Mouse (Mus musculus): ENCODE results near the gene Ube2d3. TPM values are rescaled to one million over a fixed set of nuclear protein-coding genes. Genes with fewer than 3 reads are reported as not detected.
A peak's percentile ranks its signal among the peaks of the same experiment; 100 is the strongest.
"Not testable (repeated sequence)": the region's sequence is repeated elsewhere in the genome, so short reads cannot be mapped to it uniquely, and the experiment has no call there.

Ube2d3 gene
- polyA plus RNA-seq, 1 experiment from 2014 or later: 509 TPM

DNA sequence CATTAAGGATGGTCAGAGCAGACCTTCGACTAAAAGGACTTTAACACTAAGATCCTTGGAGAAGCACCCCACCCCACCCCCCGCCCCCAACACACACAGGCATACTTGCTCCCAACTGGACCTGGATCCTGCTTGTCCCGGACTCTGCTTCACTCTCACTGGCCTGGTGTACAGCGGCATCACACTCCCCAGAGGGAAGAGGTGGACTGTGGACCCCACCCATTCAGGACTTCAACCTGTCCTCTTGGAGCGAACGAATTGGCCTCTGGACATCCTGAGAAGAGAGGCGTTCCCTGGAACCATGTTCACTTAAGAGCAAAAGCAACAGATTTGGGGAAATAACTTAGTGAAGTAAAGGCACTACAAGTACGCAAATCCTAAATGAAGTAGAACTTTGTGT is 37.1 kb downstream of the Ube2d3 start:
- ATAC-seq (replicated peaks; ENCODE audit: low FRiP score, low read depth) (peak; percentile 79), DNase-seq (ENCODE audit: low spot score) (no peak)
- H3K9me3 ChIP-seq (replicated peaks; ENCODE audit: low read length): no peaks in the 10 kb centered on the region
- no peak overlapping the region for H3K4me3 ChIP-seq (replicated peaks; ENCODE audit: low read depth, low read length)
- TF ChIP-seq CTCF (IDR thresholded peaks at IDR 0.05; ENCODE audit: low read depth): no peak
- H3K27ac ChIP-seq: no peak overlapping the region
- no peaks in the 10 kb centered on the region for H3K4me1 ChIP-seq (replicated peaks; ENCODE audit: insufficient read depth, low read length)
- H3K36me3 ChIP-seq (ENCODE audit: insufficient read depth, low read length): no peaks in the 10 kb centered on the region
- H3K27me3 ChIP-seq (ENCODE audit: insufficient read depth, low read length): no peaks in the 10 kb centered on the region
- WGBS: 80% methylated on average over 8 of the region's 8 CpGs
- H3K4me2 ChIP-seq (ENCODE audit: low read length): no peak overlapping the region
- H3K9ac ChIP-seq (ENCODE audit: low read depth, low read length): no peak overlapping the region

DNA sequence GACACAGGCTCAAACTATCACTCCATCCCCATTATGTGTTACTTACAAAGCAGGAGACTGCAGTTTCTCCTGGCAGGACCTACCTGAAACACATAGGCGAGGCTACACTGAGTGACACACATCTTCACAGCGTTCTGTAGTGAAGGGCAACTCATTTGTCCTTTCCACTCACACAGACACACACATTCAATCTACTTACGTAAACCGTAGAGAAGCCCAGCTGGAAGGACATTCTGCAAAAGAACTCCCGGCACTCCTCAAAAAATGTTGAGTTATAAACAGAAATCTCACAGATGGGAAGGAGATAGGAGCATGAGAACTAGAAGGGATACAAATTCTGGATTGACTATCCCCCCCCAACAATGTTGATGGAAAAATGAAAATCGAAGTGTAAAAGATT is 38.3 kb downstream of the Ube2d3 start:
- no peak for TF ChIP-seq CTCF (IDR thresholded peaks at IDR 0.05; ENCODE audit: low read depth)
- no peaks in the 10 kb centered on the region for H3K36me3 ChIP-seq (ENCODE audit: insufficient read depth, low read length)
- ATAC-seq (replicated peaks; ENCODE audit: low FRiP score, low read depth) (no peak), DNase-seq (ENCODE audit: low spot score) (no peak)
- no peak overlapping the region for H3K27ac ChIP-seq
- H3K9me3 ChIP-seq (replicated peaks; ENCODE audit: low read length): no peaks in the 10 kb centered on the region
- whole genome bisulfite sequencing: 80% methylated on average over 6 of the region's 6 CpGs
- H3K27me3 ChIP-seq (ENCODE audit: insufficient read depth, low read length): no peaks in the 10 kb centered on the region
- no peak overlapping the region for H3K4me2 ChIP-seq (ENCODE audit: low read length)
- no peak overlapping the region for H3K9ac ChIP-seq (ENCODE audit: low read depth, low read length)
- no peaks in the 10 kb centered on the region for H3K4me1 ChIP-seq (replicated peaks; ENCODE audit: insufficient read depth, low read length)
- H3K4me3 ChIP-seq (replicated peaks; ENCODE audit: low read depth, low read length): no peak overlapping the region

DNA sequence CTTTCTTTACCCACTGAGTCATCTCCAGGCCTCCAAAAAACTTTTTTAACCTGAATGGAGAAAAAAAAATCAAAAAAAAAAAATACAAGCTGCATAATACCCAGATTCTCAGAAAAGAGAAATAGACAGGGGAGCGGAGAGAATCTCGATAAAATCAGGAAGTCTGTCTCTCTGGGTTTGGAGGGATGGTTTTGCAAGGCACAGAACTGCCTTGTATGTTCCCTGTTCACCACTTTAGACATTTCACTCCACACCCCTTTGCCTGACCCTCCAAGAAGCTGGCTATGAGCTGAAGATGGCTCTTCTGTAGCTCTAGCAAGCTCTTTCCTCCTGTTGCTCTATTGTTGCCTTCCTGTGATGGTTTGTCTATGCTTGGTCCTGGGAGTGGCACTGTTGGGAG is 39.0 kb downstream of the Ube2d3 start:
- H3K36me3 ChIP-seq (ENCODE audit: insufficient read depth, low read length): no peaks in the 10 kb centered on the region
- no peak for TF ChIP-seq CTCF (IDR thresholded peaks at IDR 0.05; ENCODE audit: low read depth)
- no peak overlapping the region for H3K27ac ChIP-seq
- H3K4me2 ChIP-seq (ENCODE audit: low read length): no peak overlapping the region
- no peaks in the 10 kb centered on the region for H3K27me3 ChIP-seq (ENCODE audit: insufficient read depth, low read length)
- H3K4me3 ChIP-seq (replicated peaks; ENCODE audit: low read depth, low read length): no peak overlapping the region
- no peaks in the 10 kb centered on the region for H3K9me3 ChIP-seq (replicated peaks; ENCODE audit: low read length)
- H3K9ac ChIP-seq (ENCODE audit: low read depth, low read length): no peak overlapping the region
- WGBS: 86% methylated on average over 2 of the region's 2 CpGs
- ATAC-seq (replicated peaks; ENCODE audit: low FRiP score, low read depth): no peak
- DNase-seq (ENCODE audit: low spot score): no peak
- no peaks in the 10 kb centered on the region for H3K4me1 ChIP-seq (replicated peaks; ENCODE audit: insufficient read depth, low read length)

DNA sequence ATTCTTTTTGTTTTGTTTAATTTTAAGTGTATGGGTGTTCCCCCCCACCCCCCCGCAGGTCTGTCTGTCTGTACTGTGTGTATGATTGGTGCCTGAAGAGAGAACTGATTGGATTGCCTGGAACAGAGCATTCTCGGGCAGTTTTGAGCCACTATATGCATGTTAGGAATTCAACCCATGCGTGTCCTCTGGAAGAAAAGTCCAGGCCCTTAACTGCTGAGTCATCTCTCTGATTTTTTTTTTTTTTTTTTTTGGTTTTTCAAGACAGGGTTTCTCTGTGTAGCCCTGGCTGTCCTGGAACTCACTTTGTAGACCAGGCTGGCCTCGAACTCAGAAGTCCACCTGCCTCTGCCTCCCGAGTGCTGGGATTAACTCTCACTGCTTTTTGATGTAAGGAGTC is 41.1 kb downstream of the Ube2d3 start:
- H3K4me3 ChIP-seq (replicated peaks; ENCODE audit: low read depth, low read length); DNase-seq (ENCODE audit: low spot score); H3K27me3 ChIP-seq (ENCODE audit: insufficient read depth, low read length); H3K4me2 ChIP-seq (ENCODE audit: low read length); ATAC-seq (replicated peaks; ENCODE audit: low FRiP score, low read depth); H3K36me3 ChIP-seq (ENCODE audit: insufficient read depth, low read length); H3K4me1 ChIP-seq (replicated peaks; ENCODE audit: insufficient read depth, low read length); H3K9me3 ChIP-seq (replicated peaks; ENCODE audit: low read length); H3K27ac ChIP-seq; H3K9ac ChIP-seq (ENCODE audit: low read depth, low read length): not testable (repeated sequence)
- WGBS: 92% methylated on average over 5 of the region's 5 CpGs

DNA sequence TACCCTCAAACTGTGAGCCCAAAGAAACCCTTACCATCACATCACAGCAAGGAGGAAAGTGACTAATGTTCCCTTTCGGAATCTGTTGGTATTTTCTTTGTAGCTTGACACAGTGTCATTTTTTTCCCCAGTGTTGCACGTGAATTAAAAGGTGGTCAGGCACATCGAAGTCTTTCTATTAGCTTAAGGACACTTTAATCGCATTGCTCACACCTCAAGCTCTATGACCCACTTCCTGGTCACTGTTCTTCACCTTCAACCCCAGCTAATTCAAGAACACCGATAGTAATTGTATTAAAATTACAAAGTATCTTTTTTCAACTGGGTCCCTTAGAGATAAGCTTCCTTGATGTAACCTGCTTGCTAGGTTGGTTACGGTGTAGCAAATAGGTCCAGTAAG is 42.8 kb downstream of the Ube2d3 start:
- ATAC-seq (replicated peaks; ENCODE audit: low FRiP score, low read depth): no peak
- no peak for TF ChIP-seq CTCF (IDR thresholded peaks at IDR 0.05; ENCODE audit: low read depth)

DNA sequence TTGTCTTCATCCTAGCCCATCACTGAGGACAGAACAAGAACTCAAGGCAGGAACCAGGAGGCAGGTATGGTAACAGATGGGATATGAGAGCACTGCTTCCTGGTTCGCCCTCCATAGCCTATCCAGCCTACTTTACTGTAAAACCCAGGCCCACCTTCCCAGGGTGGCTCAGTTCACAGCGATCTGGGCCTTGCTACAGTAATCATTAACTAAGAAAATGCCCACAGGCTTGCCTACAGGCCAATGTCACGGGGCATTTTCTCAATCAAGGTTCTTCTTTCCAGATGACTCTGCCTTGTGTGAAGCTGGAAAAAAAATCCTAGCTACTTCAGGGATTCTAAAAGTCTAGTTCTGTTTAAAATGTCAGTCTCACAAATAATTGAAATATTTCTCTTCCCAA is 43.7 kb downstream of the Ube2d3 start:
- Histone ChIP-seq H3K27me3 (ENCODE audit: insufficient read depth, low read length) (no peaks in the 10 kb centered on the region), H3K4me2 (ENCODE audit: low read length) (no peak overlapping the region), H3K9ac (ENCODE audit: low read depth, low read length) (no peak overlapping the region), H3K4me3 (replicated peaks; ENCODE audit: low read depth, low read length) (no peak overlapping the region), H3K36me3 (ENCODE audit: insufficient read depth, low read length) (no peaks in the 10 kb centered on the region), H3K4me1 (replicated peaks; ENCODE audit: insufficient read depth, low read length) (no peaks in the 10 kb centered on the region), H3K27ac (0 out of 2 replicates have a peak overlapping the region, but pooled peaks have one; percentile 40), H3K9me3 (replicated peaks; ENCODE audit: low read length) (no peaks in the 10 kb centered on the region)
- ATAC-seq (replicated peaks; ENCODE audit: low FRiP score, low read depth) (peak; percentile 59; the same call in 1 of the 2 replicates), DNase-seq (ENCODE audit: low spot score) (no peak)
- 72% methylated on average over 3 of the region's 3 CpGs for WGBS
- no peak for TF ChIP-seq CTCF (IDR thresholded peaks at IDR 0.05; ENCODE audit: low read depth)

More for the DNA sequence above, 42.8 kb downstream of the Ube2d3 start:
- WGBS: 80% methylated on average over 6 of the region's 6 CpGs
- Histone ChIP-seq H3K9me3 (replicated peaks; ENCODE audit: low read length) (no peaks in the 10 kb centered on the region), H3K9ac (ENCODE audit: low read depth, low read length) (no peak overlapping the region), H3K4me2 (ENCODE audit: low read length) (no peak overlapping the region), H3K4me1 (replicated peaks; ENCODE audit: insufficient read depth, low read length) (no peaks in the 10 kb centered on the region), H3K36me3 (ENCODE audit: insufficient read depth, low read length) (no peaks in the 10 kb centered on the region), H3K27ac (no peak overlapping the region), H3K27me3 (ENCODE audit: insufficient read depth, low read length) (no peaks in the 10 kb centered on the region), H3K4me3 (replicated peaks; ENCODE audit: low read depth, low read length) (no peak overlapping the region)
- no peak for DNase-seq (ENCODE audit: low spot score)

DNA sequence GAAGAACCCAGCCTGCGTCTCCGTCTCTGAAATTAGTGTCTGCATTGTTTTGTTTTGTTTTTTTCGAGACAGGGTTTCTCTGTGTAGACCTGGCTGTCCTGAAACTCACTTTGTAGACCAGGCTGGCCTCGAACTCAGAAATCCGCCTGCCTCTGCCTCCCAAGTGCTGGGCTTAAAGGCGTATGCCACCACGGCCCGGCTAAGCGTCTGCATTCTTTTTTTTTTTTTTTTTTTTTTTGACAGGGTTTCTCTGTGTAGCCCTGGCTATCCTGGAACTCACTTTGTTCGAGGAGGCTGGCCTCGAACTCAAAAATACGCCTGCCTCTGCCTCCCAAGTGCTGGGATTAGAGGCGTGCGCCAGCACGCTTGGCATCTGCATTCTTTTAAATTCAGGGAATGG is 46.7 kb downstream of the Ube2d3 start:
- not testable (repeated sequence) for H3K4me1 ChIP-seq (replicated peaks; ENCODE audit: insufficient read depth, low read length); H3K4me3 ChIP-seq (replicated peaks; ENCODE audit: low read depth, low read length); H3K9me3 ChIP-seq (replicated peaks; ENCODE audit: low read length); H3K9ac ChIP-seq (ENCODE audit: low read depth, low read length); H3K27me3 ChIP-seq (ENCODE audit: insufficient read depth, low read length); DNase-seq (ENCODE audit: low spot score); ATAC-seq (replicated peaks; ENCODE audit: low FRiP score, low read depth); H3K36me3 ChIP-seq (ENCODE audit: insufficient read depth, low read length)
- Histone ChIP-seq H3K27ac (0 out of 2 replicates have a peak overlapping the region, but pooled peaks have one; percentile 1), H3K4me2 (ENCODE audit: low read length) (peak overlapping the region; percentile 86)
- 89% methylated on average over 15 of the region's 15 CpGs for WGBS
